Mouse (Mus musculus) right cerebral cortex, postnatal 10 days (tissue): ENCODE measurements around the gene Rybp.

ENCODE experiments used
- DNase-seq, 2 experiments: peaks; one replicate each; pipeline ENCODE4 v3.0.0; 2021; ENCODE audit warnings: low spot score in 2 of 2

Gene Rybp

DNA sequence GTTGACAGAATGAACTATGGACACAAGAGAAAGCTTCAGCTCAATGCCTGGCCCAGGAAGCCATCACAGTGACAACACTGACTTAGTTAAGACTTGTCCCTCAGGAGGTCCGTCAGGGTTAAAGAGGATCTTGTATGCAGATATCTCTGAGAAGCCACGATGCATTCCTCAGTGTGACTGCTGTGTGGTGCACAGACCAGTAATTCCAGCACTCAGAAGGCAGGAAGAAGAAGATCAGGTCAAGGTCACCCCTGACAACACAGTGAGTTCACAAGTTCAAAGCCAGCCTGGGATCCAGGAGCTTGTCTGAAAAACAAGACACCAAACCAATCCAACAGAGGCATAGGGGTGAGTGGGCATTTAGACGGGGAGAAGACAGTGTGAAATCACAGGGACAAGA, 67.3 kb downstream of the Rybp start:
- no peak for DNase-seq

DNA sequence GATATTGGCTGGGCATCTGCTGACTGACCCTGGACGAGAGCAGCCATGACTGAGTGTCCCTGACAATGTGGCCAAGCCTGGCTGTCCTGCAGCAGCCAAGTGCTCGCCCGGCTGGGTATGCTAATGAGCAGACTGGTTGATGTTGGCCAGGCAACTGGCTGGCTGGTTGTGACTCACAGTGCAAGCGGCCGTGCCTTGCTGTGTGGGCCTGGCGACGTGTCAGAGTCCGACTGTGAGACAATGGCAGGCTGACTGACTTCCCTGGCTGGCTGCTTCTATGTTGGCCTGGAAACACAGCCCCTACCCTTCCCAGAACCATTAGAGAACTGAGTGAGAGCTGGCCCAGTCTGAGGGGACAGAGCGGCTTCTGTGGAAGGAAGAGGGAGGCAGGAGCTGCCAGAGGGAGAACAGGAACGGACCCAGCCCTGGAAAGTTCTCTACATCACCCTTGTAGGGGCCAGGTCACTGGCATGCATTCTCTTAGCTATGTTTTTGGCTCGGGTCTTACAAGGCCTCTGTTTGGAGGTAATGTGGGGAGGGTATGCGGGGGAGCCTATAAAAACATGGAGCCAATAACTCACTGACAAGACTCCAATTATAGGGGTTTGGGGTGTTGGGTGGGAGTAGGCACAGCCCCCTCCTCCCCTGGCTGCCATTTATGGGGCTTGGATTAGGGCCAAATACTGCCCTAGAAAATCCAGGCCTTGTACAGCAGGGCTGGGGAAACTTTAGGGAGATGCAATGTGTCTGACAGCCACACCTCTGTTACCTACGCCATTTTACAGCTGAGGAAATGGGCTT, 68.5 kb downstream of the Rybp start:
- DNase-seq, result peak; percentile 90 to 92

DNA sequence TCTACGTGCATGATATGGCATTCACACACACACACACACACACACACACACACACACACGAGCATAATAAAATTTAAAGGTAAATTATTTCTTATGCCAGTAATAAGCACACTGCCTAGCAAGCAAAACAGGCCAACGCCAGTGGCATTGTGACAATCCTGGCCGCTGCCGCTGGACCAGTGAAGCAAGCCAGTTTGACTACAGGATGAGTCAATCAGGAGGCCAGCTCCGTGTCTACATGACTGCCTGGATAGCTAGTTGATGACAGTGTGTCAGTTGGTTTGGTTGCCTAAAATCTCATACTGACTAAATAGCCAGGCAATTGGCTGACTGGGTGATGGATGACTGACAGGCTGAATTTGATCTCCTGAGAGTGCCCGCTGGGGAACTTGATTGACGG, 69.8 kb downstream of the Rybp start:
- no peak for DNase-seq

DNA sequence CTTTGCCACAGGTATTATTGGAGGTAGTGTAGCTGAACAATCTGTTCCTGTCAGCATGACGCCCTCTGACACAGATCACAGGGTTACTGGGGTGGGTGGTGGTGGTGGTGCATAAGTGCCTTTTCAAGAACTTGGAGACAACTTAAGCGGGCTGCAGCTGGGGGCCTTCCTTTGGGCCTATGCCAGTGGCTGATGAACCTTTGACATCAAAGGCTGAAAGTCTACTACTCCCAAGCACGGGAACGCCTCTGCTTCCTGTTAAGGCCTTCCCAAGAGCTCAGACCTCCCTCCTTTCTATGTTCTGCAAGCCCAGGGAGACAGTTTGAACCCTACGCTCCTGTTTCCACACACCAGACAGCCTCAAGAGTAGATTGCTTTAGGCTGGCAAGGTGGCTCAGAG, 70.3 kb downstream of the Rybp start:
- no peak for DNase-seq

DNA sequence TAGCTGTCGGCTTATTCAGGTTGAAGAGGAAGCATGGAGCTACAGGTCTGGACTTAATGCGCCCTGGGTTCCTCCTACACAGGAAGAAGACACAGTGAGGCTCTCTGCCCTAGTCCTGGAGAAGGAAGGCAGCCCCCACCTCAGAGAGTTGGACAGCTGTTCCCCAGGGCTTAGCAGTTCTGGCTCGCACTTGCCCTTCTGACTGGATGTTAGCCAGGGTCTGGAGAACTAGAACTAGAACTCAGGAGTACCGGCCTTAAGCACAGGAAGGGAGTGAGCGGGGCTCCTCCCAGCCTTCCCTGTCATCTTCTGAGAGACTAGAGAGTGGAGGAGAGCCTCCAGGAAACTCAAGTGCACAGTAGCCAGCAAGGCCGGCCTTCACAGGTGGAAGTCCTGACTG, 71.5 kb downstream of the Rybp start:
- DNase-seq, result no peak

DNA sequence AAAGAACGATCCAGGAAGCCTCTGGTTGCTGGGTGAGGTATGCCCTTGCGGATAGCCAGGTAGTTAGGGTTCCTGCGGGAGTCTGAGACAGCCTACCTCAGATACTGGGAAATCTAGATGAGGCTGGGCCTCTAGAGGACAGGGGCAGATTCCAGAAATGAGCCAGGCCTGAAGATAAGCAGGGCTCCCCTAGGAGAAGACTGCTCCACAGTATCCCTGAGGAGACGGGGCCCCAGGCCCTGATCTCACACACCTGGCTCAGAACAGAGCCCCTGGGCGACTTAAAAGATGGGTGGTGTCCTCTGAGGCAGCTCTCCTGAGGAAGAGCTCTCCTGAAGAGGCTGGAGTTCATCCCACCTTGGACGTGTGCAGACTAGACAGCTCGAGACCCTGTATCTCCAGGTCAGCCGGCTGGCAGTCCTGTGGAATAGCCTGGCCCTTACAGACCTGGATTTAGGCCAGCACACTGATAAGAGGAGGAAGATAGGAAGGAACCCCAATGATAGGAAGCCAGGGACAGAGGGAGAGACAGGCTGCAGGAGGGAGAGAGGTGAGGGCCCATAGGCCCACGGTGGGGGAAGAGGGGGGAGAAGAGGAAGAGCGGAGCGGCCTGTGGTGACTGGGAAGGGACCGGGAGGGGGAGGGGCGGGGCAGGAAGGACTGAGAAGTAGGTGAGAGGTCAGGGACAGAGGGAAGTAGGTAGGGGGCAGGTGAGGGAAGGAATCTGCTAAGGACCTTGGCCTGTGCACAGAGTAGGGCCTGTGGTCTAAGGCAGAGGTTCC, 73.0 kb downstream of the Rybp start:
- no peak for DNase-seq

DNA sequence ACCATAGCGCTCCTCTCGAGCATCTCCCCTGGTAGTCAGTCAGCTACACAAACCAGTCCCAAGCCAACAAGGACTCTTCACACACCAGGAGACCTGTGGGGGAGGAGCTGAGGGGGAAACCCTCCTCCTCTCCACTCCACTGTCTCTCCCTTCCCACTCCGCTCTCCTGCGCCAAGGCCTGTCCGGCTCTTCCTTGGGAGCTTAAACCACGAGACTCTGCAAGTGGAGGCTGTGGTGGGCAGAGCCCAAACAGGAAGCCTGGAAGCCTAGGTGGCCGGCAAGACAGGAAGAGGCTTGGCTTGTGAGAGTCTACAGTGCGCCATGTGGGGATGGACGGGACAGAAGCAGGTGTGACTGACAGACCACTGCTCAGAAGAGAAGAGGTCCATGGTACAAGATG, 73.7 kb downstream of the Rybp start:
- DNase-seq, result no peak

DNA sequence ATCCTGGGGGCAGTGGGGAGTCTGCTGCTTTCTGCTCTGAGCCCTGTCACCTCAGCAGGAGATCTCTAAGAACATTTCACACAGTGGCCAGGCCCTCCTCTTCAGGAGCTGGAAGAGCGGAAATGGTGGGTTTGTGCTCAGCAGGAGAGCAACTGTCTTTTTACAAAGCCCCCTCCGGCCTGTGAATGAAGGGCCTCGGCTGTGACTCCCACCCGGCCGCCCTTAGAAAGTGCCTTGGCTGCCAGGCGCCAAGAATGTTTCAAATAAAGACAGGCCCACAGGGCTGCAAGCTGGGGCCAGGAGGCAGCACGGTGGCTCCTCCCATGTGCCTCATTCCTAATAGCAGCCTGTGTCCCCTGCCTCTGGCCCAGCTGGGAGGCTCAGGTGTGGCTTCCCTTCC, 74.5 kb downstream of the Rybp start:
- DNase-seq, result no peak

DNA sequence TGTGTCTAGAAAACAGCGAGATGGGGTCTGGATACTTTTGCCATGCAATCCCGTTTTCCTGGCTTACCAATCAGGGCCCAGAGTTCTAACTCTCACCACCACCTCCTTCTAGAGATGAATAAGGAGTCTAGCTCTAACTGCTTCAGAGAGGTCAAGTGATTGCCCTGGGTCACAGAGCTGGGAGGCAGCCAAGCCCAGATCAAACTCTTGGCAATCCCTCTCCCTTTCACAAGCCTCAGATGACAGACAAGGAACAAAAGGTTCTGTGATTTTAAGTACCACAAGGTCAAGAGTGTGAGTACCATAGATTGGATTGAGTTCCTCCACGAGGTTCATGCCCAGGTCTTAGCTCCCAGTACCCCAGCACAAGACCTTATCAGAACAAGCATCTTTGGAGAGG, 75.6 kb downstream of the Rybp start:
- DNase-seq, result no peak

DNA sequence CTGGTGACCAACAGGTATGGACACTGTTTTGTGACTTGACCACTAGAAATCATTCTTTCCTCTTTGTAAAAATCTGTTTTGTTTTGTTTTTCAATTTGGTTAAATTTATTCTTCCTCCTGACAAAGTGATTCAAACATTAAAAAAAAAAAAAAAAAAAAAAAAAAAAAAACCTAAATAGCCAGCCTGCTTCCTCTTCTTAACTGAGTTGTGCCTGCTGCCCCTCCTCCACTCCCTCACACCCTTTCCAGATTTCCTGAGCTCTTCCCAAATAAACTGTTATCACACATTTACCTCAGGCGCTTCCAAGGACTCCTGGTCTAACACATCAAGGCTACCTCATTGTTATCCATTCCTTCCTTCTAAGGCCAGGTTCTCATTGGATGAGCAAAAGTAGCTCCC, 76.8 kb downstream of the Rybp start:
- no peak for DNase-seq

DNA sequence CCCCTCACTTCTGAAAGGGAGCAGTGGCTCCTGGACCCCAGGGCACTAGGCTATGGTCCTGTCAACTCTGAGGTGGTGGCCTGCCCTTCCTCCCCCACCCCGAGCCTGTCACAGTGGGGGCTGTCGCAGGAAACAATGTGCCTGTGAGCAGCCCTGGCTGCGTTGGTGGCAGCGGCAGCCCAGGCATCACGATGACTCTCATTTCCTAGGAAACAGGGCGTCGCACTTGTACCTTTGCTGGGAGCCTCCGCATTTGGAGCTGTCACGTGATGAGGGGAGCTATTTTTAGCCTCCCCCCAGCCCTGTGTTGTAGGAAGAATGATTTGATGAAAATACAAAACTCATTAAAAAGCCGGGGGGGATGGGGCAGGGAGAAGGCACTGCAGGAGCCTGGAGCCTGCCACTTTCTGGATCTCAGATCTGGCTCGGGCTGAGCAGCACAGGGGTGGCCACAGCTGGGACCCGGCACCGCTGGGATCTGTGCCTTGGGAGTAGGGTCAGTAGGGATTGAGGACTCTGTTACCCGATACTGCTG, 80.5 kb downstream of the Rybp start:
- DNase-seq, result peak; percentile 90 to 96

DNA sequence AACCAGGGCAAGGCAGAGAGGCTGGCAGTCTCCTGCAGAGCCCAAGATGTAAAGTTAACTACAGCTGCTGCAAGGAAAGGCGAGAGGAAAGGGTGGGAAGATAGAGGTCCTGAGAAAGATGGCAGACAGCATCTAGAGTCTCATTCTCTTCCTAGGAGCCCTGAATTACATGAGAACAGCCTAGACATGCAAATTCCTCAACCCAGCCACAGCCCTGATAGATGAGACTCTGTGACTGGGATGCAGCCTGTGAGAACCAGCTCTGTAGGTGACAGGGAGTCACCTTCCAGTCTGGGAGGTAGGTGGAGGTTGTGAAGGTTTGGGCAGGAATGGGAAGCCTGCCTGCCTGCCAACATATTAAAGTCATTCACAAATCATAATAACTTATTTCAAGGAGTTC, 81.0 kb downstream of the Rybp start:
- no peak for DNase-seq

DNA sequence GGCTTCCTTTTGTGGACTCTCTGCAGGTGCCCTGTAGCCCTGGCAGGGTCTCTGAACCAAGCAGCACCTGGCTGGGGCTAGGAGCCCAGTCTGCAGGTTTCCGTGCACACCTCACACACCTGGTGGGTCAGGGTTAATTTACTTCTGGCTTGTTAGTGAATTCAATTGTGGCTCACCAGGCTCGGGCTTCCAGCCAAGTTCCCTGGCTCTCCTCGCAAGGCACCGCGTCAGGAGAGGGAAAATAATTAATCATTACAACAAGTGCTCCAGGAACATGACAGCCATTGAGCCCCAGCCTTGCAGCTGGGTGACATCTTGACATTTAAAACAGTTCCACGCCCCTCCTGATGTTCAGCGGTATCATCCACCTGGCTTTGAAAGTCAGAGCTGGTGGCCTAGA, 82.8 kb downstream of the Rybp start:
- no peak for DNase-seq

DNA sequence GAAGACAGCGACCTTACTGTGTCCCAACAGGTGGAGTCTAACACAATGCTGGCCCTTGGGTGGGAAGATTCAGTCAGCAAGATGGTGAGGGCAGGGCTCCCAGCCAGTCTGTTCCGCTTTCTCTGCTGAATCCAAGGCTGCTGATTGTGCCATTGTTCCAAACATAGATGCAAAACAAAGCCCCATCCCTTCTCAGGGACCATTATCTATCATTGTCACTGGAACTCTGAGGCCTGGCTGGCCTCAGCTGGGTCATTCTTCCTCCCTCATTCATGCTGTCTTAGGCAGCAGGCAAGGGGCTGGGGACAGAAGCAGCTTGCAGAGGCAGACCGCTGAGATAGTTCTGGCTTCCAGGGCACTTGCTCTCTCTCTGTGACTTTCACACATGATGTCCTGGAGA, 83.8 kb downstream of the Rybp start:
- DNase-seq, result no peak

DNA sequence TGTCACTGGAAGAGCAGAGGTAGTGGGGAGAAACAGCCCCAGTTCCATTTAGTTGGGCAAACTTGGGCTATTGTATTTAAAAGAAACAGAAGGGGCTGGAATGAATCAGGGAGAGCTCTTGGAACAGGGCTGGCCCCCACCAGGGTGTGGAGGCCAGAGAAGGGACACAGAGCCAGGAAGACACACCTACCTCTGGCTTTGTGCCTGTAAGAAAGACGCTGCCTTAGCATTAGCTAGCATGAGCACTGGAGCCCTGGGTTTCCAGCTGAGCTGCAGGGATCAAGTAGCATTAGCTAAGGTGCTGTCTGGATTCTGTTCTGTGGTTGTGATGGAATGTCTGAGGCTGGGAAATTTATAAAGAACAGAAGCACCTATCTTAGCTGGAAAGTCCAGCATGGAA, 85.2 kb downstream of the Rybp start:
- DNase-seq, result no peak

DNA sequence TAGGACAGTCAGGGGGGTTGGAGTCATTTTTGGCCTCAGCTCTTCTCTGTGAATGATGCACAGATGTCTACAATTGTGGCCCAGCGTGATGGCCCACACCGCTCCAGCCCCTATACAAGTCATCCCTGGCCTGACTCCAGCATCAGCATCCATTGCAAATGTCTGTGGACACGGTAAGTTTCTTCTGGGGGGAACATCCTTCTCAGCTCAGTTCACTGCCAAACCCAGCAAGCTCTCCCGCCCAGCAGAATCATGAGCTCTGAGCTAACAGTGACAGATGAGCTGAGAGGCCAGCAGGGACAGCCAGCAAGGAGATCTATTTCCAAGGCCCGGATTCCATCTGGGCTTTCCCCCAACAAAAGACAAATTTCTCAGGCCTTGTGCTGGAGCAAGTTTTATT, 90.2 kb downstream of the Rybp start:
- DNase-seq, result peak in 1 of 2 experiments; percentile 41

DNA sequence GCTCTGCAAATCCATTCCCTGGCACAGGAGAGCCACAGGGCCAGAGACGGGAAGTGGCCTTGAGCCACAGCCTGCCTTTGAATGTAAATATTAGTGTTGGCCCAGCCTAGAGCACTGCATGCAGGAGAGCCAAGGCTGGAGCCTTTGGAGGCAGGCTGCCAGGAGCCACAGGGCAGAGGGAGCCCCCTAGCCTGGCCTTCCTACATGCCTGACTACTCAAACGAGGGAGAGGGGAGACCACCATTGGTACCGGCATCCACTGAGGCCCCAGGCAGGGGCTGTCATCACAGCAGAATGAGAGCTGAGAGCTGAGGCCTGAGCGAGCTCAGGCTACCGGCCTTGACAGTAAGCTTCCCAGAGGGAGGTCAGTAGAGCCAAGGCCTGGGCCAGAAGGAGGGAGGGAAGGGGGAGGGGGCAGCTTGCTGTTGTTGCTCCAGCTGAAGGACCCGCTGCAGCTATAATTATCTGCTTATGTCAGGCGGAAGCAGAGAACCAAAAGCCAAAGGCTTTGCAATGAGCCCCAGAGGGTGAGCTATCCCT, 91.3 kb downstream of the Rybp start:
- DNase-seq, result no peak

DNA sequence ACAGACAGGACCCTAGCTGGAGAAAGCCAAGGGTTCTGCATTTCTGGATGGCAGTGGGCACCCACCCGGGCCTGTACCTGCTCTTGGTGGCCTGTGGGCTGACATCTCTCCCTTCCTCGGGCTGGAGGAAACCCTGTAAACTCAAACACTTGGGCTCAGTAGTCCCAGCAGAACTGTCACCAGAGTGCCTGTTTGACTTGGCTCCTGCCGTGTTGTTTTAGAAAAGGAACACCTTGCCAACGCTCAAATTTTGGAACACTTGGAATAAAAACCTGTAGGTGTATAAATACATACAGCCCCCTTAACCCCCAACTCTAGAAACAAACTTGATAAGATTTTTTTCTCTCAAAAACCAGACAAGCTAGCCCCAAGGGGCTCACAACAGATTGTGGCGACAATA, 92.2 kb downstream of the Rybp start:
- no peak for DNase-seq

DNA sequence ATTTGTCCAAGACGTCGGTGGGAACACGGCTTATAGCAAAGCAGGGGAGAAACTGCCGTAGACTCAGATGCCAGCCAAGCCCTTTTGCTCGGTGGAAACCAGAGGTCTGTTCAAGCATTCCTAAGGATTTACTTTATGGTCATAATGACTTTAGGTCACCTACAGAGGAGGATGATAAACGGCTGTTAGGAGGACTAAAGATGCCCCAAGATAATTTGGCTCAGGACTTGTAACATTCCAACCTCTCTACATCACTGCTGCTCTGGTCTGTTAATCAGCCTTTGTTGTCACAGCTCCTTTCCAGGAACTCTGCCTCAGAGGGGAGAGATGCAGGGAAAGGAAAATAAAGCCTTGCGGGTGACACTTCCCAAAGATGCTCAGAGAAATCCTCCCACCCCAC, 93.5 kb downstream of the Rybp start:
- DNase-seq, result no peak

DNA sequence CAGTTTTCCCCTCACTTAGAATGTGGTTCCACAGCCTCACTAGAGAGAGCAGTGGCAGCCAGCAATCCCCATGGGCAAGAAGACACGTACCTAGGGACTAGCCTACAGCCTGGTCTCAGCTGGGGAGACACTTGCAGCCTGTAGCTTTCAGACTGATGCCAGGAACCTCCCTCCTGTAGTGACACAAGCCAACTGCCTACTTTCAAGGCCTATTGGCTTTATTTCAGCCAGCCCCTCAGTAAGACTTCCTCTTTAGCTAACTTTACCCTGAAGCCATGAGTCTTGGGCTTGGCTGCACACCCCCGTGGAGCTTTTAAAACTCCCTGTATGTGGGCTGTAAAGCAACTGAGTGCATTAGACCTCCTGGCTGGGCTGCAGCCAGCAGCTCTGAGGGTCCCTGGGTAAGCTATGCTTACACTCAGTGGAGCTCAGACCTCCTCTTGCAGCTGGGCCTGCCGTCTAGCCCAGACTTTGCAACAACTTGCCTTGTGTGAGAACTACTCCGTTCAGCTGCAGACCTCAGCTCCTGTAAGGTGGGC, 94.5 kb downstream of the Rybp start:
- DNase-seq, result no peak

DNA sequence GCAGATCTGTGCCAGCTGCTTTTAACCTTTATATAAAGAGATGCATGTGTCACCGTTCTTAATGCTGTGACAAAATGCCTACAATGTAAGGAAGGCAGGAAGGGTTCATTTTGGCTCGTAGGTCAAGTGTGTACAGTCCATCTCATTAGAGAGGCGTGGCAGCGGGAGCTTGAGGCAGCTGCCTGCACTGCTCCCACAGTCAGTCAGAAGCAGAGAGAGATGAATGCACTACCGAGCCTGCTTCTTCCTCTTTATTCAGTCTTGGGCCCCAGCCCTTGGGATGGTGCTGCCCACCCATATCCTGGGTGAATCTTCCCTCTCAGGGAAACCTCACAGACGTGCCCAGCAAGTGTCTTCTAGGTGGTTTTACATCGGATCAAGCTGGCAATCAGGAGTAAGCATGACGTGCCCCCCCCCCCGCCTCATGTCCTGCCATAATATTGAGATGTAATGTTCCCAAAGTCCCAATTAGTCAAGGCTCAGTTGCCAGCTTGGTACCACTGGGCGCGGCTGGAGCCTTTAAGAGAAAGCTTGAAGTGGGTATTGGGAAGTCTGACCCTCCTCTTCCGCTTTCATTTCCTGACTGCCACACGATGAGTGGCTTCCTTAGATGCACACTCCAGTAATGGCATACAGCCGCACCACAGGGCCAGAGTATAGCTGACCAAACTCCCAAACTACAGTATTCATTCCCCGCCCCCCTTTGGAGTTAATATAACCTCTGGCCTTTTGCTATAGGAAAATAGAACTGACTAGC, 96.3 kb downstream of the Rybp start:
- no peak for DNase-seq

DNA sequence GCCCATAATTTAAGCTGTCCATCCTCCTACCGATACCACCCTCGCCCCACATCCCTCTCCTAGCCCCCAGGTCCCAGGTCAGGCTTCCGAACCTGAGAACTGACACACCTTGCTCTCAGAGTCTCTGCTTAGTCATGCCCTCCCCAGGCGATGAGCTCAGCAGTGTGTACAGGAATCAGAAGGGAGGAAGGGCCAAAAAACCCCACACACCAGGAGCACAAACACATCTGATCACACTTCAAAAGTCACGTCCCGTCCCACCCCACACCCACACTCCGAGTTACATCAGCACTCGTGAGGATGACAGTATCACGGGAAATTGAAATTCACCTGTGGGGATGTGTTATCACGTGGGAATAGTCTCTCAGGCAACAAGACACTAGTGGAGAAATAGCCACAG, 97.0 kb downstream of the Rybp start:
- no peak for DNase-seq
